Mouse (Mus musculus) limb, embryonic 13.5 days (tissue): ENCODE measurements around the gene Trdmt1. TPM values are rescaled to one million over a fixed set of nuclear protein-coding genes. Genes with fewer than 3 reads are reported as not detected.
"Not testable (repeated sequence)": the region's sequence is repeated elsewhere in the genome, so short reads cannot be mapped to it uniquely, and the experiment has no call there.

ENCODE experiments used
- ATAC-seq: fragments of 200-750 bp; cut with Nextera tagmentation; 2 replicates; pipeline ENCODE4 v1.8.0; 2017; ENCODE audit warnings: low read depth, moderate number of reproducible peaks, moderate TSS enrichment; ENCODE audit not compliant: low FRiP score
- H3K27ac ChIP-seq: fragments of 300-500 bp; sonication (generic); 2 replicates; pipeline ENCODE4 v1.5.1; 2015; ENCODE audit warnings: inconsistent platforms, mild to moderate bottlenecking, moderate library complexity
- H3K27me3 ChIP-seq: fragments of 300-500 bp; sonication (generic); 2 replicates; pipeline ENCODE4 v1.6.1; 2015; ENCODE audit warnings: mild to moderate bottlenecking, inconsistent platforms
- H3K36me3 ChIP-seq: fragments of 300-500 bp; sonication (generic); 2 replicates; pipeline ENCODE4 v1.6.1; 2015; ENCODE audit warnings: inconsistent platforms, mild to moderate bottlenecking, moderate library complexity
- H3K4me1 ChIP-seq: fragments of 300-500 bp; sonication (generic); 2 replicates; pipeline ENCODE4 v1.6.1; 2015; ENCODE audit warnings: inconsistent platforms
- H3K4me2 ChIP-seq: fragments of 300-500 bp; sonication (generic); replicated peaks from 2 replicates; pipeline ENCODE4 v1.6.1; 2015; ENCODE audit warnings: inconsistent platforms, mild to moderate bottlenecking, moderate library complexity
- H3K4me3 ChIP-seq: fragments of 300-500 bp; sonication (generic); 2 replicates; pipeline ENCODE4 v1.5.1; 2015; ENCODE audit warnings: moderate library complexity, mild to moderate bottlenecking, inconsistent platforms
- H3K9ac ChIP-seq: fragments of 300-500 bp; sonication (generic); 2 replicates; pipeline ENCODE4 v1.6.1; 2015; ENCODE audit warnings: mild to moderate bottlenecking, inconsistent platforms
- H3K9me3 ChIP-seq: fragments of 300-500 bp; sonication (generic); 2 replicates; pipeline ENCODE4 v1.6.1; 2016; ENCODE audit warnings: inconsistent platforms
- whole genome bisulfite sequencing: fragments of 180-500 bp; shearing (Covaris S2); methylation state at CpG from one replicate; pipeline ENCODE4 v1.1.7; 2015; 5-methylcytosine and 5-hydroxymethylcytosine counted together
- polyA plus RNA-seq: library from polyadenylated mRNA; unstranded; fragments of >200 nt; fragmentation: Nextera tagmentation; extraction: Ambion mirVana; gene quantifications from 2 replicates; pipeline ENCODE4 v1.2.1, GENCODE M21; 2015

Gene Trdmt1
- polyA plus RNA-seq, result 10.2 and 12.6 TPM in 2 replicates

GRCm38 (mm10) chr2:13544193-13544824 lies at the start of gene Trdmt1:
TSS of gene Trdmt1 (minus strand) at chr2:13544668.
- H3K4me3 ChIP-seq, result peak within 1 kb of the TSS; percentile 60
- H3K9me3 ChIP-seq, result no peaks in the 10 kb centered on the region
- peaks cover 6% of the 10 kb centered on the region; the same call in 1 of the 2 replicates for H3K4me1 ChIP-seq
- H3K36me3 ChIP-seq, result no peaks in the 10 kb centered on the region
- H3K27ac ChIP-seq, result peak within 1 kb of the TSS; percentile 95
- ATAC-seq, result peak; percentile 99
- H3K9ac ChIP-seq, result peak within 1 kb of the TSS; percentile 76
- under 1% methylated on average over 39 of the region's 39 CpGs for WGBS
- no peaks in the 10 kb centered on the region for H3K27me3 ChIP-seq
- H3K4me2 ChIP-seq, result peak within 1 kb of the TSS; percentile 67

DNA sequence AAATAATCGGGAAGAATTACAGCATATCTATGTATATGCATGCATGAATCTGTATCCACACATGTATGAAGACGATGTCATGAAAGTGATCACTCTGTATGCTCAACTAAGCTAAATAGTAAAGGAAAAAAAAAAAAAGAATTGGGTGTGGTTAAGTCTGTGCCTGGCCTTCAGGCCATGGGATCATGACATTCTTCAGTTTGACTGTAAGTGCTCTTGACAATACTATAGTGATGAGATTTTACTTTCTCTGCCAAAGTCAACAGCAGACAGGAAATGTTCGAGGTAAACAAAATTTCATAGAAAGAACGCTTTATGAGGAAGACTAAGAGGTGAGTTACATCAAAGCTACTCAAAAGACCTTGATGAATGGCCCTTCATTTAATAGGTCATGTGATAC lies 48.9 kb upstream of the Trdmt1 start:
- no peaks in the 10 kb centered on the region for H3K27me3 ChIP-seq
- H3K4me1 ChIP-seq, result no peaks in the 10 kb centered on the region
- H3K36me3 ChIP-seq, result no peaks in the 10 kb centered on the region
- no peak overlapping the region for H3K4me3 ChIP-seq
- no peak overlapping the region for H3K4me2 ChIP-seq
- no peak overlapping the region for H3K27ac ChIP-seq
- no peak overlapping the region for H3K9ac ChIP-seq
- no peak for ATAC-seq
- WGBS, result 86% methylated on average over 4 of the region's 4 CpGs
- no peaks in the 10 kb centered on the region for H3K9me3 ChIP-seq

DNA sequence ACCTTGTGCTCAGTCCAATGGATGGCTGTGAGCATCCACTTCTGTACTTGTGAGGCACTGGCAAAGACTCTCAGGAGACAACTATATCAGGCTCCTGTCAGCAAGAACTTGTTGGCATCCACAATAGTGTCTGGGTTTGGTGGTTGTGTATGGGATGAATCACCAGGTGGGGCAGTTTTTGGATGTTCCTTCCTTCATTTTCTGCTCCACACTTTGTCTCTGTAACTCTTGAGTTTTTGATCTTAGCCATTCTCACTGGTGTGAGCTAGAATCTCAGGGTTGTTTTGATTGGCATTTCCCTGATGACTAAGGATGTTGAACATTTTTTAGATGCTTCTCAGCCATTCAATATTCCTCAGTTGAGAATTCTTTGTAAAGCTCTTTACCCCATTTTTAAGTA lies 39.3 kb upstream of the Trdmt1 start:
- not testable (repeated sequence) for H3K4me1 ChIP-seq, H3K4me3 ChIP-seq

DNA sequence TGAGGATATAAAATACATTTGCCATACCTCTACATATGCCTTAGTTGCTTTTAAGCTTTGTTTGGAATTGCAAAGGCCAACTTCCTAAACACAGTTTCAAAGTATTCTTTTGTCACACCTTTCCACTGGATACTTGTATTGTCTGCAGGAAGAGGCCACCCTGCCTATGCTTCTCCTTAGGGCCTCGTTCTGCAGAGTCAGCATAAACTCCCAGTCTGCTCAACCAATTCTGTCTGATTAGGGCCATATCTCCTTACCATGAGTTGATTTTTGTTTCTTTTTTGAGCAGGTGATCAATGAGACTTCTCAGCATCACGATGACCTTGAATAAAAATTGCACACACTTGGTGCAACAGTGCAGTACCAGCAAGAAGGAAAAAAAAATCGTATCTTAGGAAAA lies 37.7 kb upstream of the Trdmt1 start:
- WGBS, result 89% methylated on average over 3 of the region's 3 CpGs
- Histone ChIP-seq H3K9me3 (no peaks in the 10 kb centered on the region), H3K9ac (no peak overlapping the region), H3K36me3 (peaks cover 54% of the 10 kb centered on the region), H3K4me1 (0 out of 2 replicates have a peak, but pooled peaks cover 7% of the 10 kb centered on the region), H3K27ac (no peak overlapping the region), H3K27me3 (no peaks in the 10 kb centered on the region), H3K4me2 (no peak overlapping the region), H3K4me3 (no peak overlapping the region)
- ATAC-seq, result no peak

More for the DNA sequence above, 39.3 kb upstream of the Trdmt1 start:
- peaks cover 42% of the 10 kb centered on the region for H3K36me3 ChIP-seq
- H3K9me3 ChIP-seq, ATAC-seq, H3K27me3 ChIP-seq, H3K27ac ChIP-seq, H3K9ac ChIP-seq, H3K4me2 ChIP-seq: not testable (repeated sequence)

GRCm38 (mm10) chr2:13579991-13580390 lies 35.5 kb upstream of the Trdmt1 start:
- 69% methylated on average over 11 of the region's 11 CpGs for WGBS
- H3K9me3 ChIP-seq, result no peaks in the 10 kb centered on the region

DNA sequence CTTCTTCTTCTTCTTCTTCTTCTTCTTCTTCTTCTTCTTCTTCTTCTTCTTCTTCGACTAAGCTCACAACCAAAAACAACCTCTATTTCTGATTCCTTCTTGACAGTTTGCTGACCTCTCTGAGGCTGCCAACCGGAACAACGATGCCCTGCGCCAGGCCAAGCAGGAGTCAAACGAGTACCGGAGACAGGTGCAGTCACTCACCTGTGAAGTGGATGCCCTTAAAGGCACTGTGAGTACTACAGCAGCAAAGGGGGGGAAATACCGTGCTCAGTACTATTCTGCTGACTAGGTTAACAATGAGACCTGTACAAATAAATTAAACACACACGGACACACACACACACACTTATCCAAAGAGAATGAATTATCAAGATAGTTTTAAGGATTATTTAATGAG lies 34.8 kb upstream of the Trdmt1 start:
- H3K27me3 ChIP-seq, result no peaks in the 10 kb centered on the region

More at GRCm38 (mm10) chr2:13579991-13580390, 35.5 kb upstream of the Trdmt1 start:
- H3K27ac ChIP-seq, result no peak overlapping the region
- H3K4me1 ChIP-seq, result peaks cover 19% of the 10 kb centered on the region
- no peak for ATAC-seq
- no peak overlapping the region for H3K4me2 ChIP-seq
- H3K4me3 ChIP-seq, result no peak overlapping the region
- H3K9ac ChIP-seq, result no peak overlapping the region
- H3K27me3 ChIP-seq, result no peaks in the 10 kb centered on the region
- peaks cover 62% of the 10 kb centered on the region for H3K36me3 ChIP-seq

DNA sequence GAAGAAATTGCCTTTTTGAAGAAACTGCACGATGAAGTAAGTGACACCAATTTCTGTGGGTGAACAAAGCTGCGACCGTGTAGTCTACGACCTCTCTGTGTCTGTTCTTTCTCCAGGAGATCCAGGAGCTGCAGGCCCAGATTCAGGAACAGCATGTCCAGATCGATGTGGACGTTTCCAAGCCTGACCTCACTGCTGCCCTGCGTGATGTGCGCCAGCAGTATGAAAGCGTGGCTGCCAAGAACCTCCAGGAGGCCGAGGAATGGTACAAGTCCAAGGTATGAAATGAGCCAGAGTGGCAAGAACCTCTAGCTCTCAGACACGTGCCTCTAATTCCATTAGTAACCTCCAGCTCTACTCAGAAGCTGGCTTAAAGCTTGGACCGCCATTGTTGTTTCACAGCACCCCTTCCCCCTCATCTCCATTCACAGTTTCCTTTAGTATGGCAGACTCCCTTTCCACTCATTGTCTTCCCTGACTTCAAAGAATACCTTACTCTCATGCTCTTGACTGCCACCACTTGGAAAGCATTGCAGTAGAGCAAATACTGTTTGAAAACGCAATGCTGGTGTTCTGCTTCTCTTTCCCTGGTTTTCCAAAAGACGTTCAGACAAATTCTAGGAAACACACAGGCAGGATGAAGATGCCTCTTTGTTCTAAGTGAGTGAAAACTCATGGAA lies 34.1 kb upstream of the Trdmt1 start:
- WGBS, result 87% methylated on average over 14 of the region's 14 CpGs
- Histone ChIP-seq H3K27ac (no peak overlapping the region), H3K4me1 (peaks cover 19% of the 10 kb centered on the region), H3K9me3 (no peaks in the 10 kb centered on the region), H3K36me3 (peaks cover 62% of the 10 kb centered on the region), H3K4me2 (no peak overlapping the region), H3K4me3 (no peak overlapping the region), H3K27me3 (no peaks in the 10 kb centered on the region), H3K9ac (no peak overlapping the region)
- no peak for ATAC-seq

More for the DNA sequence above, 34.8 kb upstream of the Trdmt1 start:
- H3K9ac ChIP-seq, result no peak overlapping the region
- no peak for ATAC-seq
- WGBS, result 95% methylated on average over 8 of the region's 8 CpGs
- peaks cover 62% of the 10 kb centered on the region for H3K36me3 ChIP-seq
- no peak overlapping the region for H3K4me3 ChIP-seq
- no peak overlapping the region for H3K4me2 ChIP-seq
- no peaks in the 10 kb centered on the region for H3K9me3 ChIP-seq
- H3K4me1 ChIP-seq, result peaks cover 19% of the 10 kb centered on the region
- no peak overlapping the region for H3K27ac ChIP-seq

GRCm38 (mm10) chr2:13577399-13577798 lies 32.9 kb upstream of the Trdmt1 start:
- peak overlapping the region; percentile 27 for H3K4me2 ChIP-seq
- ATAC-seq, result no peak

DNA sequence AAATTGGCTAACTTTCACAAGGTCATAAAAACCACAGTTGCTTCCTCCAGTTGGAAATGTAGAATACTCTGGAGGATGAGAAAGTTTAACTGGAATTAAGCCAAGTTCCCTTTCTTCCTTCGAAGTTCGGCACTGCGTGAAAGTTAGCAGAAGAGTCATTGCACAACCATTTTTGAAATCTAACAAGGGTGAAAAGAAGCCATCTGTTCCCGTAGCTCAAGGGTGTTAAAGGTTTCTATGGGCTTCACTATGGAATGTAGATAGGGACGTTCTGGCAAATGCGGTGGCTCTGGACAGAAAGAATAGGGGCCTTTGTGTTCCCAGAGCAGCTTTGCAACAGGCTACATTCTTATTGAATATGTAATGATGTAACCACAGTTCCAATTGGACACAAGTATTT lies 31.5 kb upstream of the Trdmt1 start:
- peak overlapping the region; percentile 92 for H3K9ac ChIP-seq
- H3K27ac ChIP-seq, result peak overlapping the region; percentile 95
- H3K4me3 ChIP-seq, result peak overlapping the region; percentile 85
- 20% methylated on average over 6 of the region's 6 CpGs for WGBS
- peak overlapping the region; percentile 66 for H3K4me2 ChIP-seq
- H3K4me1 ChIP-seq, result peaks cover 31% of the 10 kb centered on the region
- H3K36me3 ChIP-seq, result peaks cover 40% of the 10 kb centered on the region
- ATAC-seq, result no peak
- H3K9me3 ChIP-seq, result no peaks in the 10 kb centered on the region
- H3K27me3 ChIP-seq, result no peaks in the 10 kb centered on the region

More at GRCm38 (mm10) chr2:13577399-13577798, 32.9 kb upstream of the Trdmt1 start:
- no peaks in the 10 kb centered on the region for H3K9me3 ChIP-seq
- H3K36me3 ChIP-seq, result peaks cover 54% of the 10 kb centered on the region
- WGBS, result 98% methylated on average over 1 of the region's 1 CpGs
- H3K9ac ChIP-seq, result no peak overlapping the region
- peaks cover 25% of the 10 kb centered on the region for H3K4me1 ChIP-seq
- H3K27me3 ChIP-seq, result no peaks in the 10 kb centered on the region
- H3K4me3 ChIP-seq, result 0 out of 2 replicates have a peak overlapping the region, but pooled peaks have one; percentile 1
- H3K27ac ChIP-seq, result no peak overlapping the region

- Histone ChIP-seq H3K4me3 (peak overlapping the region; percentile 85), H3K27ac (peak overlapping the region; percentile 95), H3K36me3 (peaks cover 34% of the 10 kb centered on the region), H3K4me2 (peak overlapping the region; percentile 66), H3K27me3 (no peaks in the 10 kb centered on the region), H3K9me3 (no peaks in the 10 kb centered on the region), H3K9ac (peak overlapping the region; percentile 92), H3K4me1 (peaks cover 31% of the 10 kb centered on the region)
- 0% methylated on average over 13 of the region's 13 CpGs for WGBS
- ATAC-seq, result no peak
Observed at GRCm38 (mm10) chr2:13575287-13575801, 30.9 kb upstream of the Trdmt1 start.

DNA sequence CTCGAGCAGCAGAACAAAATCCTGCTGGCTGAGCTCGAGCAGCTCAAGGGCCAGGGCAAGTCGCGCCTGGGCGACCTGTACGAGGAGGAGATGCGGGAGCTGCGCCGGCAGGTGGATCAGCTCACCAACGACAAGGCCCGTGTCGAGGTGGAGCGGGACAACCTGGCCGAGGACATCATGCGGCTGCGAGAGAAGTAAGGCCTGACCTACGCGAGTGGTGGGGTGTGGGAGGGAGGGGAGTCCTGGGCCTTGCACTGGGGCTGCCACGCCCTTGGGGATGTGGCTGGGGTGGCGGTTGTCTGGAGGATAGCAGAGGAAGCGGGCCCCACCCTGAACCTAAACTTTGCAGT lies 30.3 kb upstream of the Trdmt1 start:
- ATAC-seq, result peak; percentile 3; the same call in 1 of the 2 replicates
- under 1% methylated on average over 21 of the region's 21 CpGs for WGBS

GRCm38 (mm10) chr2:13574066-13574800 lies 29.8 kb upstream of the Trdmt1 start:
- H3K27ac ChIP-seq, result peak overlapping the region; percentile 95
- peak overlapping the region; percentile 85 for H3K4me3 ChIP-seq
- no peaks in the 10 kb centered on the region for H3K9me3 ChIP-seq
- no peaks in the 10 kb centered on the region for H3K27me3 ChIP-seq
- H3K9ac ChIP-seq, result peak overlapping the region; percentile 92
- H3K4me2 ChIP-seq, result peak overlapping the region; percentile 66
- WGBS, result under 1% methylated on average over 46 of the region's 46 CpGs
- ATAC-seq, result peak; percentile 94
- peaks cover 23% of the 10 kb centered on the region for H3K36me3 ChIP-seq
- peaks cover 31% of the 10 kb centered on the region for H3K4me1 ChIP-seq

More for the DNA sequence above, 30.3 kb upstream of the Trdmt1 start:
- H3K36me3 ChIP-seq, result peaks cover 28% of the 10 kb centered on the region
- peak overlapping the region; percentile 85 for H3K4me3 ChIP-seq
- peak overlapping the region; percentile 95 for H3K27ac ChIP-seq
- no peaks in the 10 kb centered on the region for H3K27me3 ChIP-seq
- peak overlapping the region; percentile 66 for H3K4me2 ChIP-seq
- peak overlapping the region; percentile 92 for H3K9ac ChIP-seq
- H3K4me1 ChIP-seq, result peaks cover 31% of the 10 kb centered on the region
- no peaks in the 10 kb centered on the region for H3K9me3 ChIP-seq
